Mouse (Mus musculus): ENCODE measurements around the gene St8sia4.
"Not testable (repeated sequence)": the region's sequence is repeated elsewhere in the genome, so short reads cannot be mapped to it uniquely, and the experiment has no call there.

St8sia4 gene

DNA sequence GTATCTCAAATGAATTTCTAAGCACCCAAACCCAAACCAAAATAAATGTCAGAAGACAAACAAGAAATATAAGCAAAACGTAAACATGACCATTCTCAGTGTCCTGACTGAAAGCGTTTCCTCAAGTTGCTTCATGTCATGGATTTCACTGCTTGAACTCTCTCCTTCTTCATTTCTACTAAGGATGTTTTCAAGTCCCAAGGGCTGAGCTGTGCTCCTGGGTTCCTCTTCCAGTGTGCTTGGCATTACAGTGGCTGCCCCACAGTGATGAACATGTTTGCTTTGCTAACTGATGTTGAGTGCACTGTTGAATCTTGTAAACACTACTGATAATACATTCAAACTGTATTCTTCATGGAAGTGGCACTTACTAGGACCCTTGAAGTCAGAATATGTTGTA is 76.3 kb downstream of the St8sia4 start:
- no peak for DNase-seq (ENCODE audit: low spot score)

DNA sequence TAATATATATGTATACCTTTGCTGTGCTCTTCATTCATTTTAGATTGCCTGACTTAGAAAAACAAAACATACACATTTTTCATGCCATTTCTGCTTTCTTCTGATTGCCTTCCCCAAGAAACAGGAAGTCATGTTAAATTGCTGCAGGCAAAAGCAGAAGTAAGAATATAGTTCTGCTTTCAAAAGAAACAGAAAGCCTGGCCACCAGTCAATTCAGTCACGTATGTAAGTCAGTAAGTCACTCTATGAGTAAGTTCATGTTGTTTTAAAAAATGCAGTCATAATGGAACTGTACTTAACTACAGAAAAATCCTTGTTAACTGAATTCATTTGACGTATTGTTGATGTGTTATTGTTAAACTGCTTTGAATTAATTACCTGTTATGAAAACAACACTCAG is 77.3 kb downstream of the St8sia4 start:
- DNase-seq (ENCODE audit: low spot score) = no peak

GRCm38 (mm10) chr1:95589471-95589870 is 77.9 kb downstream of the St8sia4 start:
- DNase-seq (ENCODE audit: low spot score) = no peak

- no peak for DNase-seq (ENCODE audit: low spot score)
These were observed 84.1 kb downstream of the St8sia4 start for GRCm38 (mm10) chr1:95583310-95583709.

DNA sequence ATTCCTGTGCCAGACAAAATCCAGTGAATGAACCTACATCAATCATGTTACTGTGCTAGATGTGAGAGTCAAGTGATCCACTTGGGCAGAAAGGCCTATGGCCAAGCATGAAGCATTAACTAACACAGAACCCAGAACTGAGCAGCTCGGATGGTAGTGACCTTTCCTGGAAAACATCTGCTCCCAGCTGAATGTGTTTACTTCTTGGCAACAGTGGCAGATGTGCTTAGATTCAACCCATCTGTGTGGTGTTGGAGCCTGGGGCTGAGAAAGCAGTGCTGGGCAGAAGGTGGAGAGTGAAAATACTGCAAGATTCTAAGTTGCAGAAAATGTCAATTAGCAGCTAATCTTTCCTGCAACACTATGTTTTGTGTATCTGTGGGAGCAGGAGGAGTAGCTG is 85.1 kb downstream of the St8sia4 start:
- DNase-seq (ENCODE audit: low spot score) = no peak

- DNase-seq (ENCODE audit: low spot score) = no peak
These were observed 94.5 kb downstream of the St8sia4 start for GRCm38 (mm10) chr1:95572619-95573540.

DNA sequence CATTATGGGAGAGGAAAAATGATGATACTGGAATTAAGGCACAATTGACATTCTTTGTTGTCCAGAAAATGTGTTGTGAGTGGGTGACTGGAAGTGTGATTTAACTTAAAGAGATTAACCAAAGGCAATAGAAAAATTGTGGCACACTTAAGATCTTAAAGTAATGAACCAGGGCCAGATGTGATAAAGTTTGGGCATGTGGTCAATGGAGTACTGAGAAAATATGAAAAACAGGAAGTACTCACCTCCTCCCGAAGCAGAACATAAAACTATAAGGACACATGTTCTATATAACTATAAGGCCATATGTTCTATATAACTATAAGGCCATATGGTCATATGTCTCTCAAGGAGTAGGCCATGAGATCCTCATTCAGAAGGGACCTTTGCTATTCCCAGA is 96.3 kb downstream of the St8sia4 start:
- DNase-seq (ENCODE audit: low spot score) = no peak

DNA sequence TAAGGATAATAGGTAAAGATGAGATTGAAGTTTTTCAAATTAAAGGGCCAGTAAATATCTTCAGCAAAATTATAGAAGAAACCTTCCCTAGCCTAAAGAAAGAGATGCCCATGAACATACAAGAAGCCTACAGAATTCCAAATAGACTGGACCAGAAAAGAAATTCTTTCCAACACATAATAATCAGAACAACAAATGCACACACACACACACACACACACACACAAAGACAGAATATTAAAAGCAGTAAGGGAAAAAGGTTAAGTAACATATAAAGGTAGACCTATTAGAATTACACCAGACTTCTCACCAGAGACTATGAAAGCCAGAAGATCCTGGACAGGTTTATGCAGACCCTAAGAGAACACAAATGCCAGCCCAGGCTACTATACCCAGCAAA is 112.8 kb downstream of the St8sia4 start:
- not testable (repeated sequence) for DNase-seq (ENCODE audit: low spot score)

GRCm38 (mm10) chr1:95541460-95541859 is 125.9 kb downstream of the St8sia4 start:
- no peak for DNase-seq (ENCODE audit: low spot score)
